Mouse (Mus musculus): ENCODE measurements around the gene Gas2l2.

Gas2l2 gene

DNA sequence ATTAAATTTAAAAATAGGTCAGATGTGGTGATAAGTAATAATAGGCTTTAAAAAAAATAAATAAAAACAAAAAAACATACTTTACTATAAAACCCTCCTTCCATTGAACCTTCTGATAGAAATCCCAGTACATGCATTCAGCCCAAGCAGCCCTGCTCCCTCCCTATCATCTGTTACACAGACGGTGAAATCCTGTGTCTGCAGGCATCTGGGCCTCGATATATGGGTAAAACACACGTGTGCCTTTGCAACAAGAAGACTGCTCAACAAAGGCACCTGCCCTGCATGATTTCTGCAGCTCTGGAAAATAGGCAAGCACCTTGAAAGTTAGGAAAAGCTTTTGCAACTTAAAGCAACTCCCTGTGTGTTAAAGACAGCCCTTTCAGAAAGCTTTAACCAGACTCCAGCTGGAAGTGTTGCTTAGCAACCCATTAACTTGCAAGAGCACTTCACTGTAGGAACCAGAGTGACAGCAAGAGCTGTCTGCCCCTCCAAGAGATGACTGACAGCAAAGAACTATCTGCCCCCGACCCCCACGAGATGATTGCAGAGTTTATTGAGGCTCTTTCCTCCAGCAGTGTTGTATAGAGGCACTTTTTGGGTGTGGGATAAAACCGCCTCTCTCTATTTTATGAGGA lies 34.3 kb downstream of the Gas2l2 start:
- no peak for DNase-seq (ENCODE audit: low spot score)

DNA sequence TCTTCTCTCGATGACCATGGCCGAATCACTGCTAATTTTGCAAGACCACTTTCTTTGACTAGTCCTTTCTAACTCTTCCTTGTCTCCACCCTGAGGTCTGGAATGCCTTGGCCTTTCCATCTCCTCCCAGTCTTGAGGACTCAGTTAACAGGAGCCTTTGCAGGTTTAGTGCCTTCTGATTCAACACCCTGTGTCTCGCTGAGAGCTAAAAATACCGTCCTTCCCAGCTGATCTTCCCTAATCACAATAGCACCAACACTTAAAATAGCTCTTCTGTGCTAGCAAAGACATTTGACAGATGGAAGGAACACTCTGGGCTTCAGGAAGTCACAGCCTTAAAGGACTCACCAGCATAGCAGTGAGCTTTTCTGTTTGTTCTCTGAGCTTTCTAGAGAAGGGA lies 36.2 kb downstream of the Gas2l2 start:
- no peak for DNase-seq (ENCODE audit: low spot score)

DNA sequence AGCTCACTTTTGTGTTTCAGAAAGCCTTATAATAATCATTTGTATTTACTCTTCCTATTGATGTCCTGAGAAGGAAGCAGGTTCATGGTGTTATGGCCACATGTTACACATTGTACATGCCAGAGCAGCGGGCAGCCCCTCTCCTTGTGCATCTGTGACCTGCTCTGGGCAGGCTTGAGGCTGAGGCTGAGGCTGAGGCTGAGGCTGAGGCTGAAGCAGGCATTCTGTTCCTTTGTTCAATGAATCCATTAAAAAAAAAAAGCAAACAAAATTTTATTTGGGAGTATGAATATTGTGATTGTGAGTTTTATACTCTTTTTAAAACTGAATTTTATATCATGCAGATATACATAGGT lies 45.7 kb downstream of the Gas2l2 start:
- no peak for DNase-seq (ENCODE audit: low spot score)

DNA sequence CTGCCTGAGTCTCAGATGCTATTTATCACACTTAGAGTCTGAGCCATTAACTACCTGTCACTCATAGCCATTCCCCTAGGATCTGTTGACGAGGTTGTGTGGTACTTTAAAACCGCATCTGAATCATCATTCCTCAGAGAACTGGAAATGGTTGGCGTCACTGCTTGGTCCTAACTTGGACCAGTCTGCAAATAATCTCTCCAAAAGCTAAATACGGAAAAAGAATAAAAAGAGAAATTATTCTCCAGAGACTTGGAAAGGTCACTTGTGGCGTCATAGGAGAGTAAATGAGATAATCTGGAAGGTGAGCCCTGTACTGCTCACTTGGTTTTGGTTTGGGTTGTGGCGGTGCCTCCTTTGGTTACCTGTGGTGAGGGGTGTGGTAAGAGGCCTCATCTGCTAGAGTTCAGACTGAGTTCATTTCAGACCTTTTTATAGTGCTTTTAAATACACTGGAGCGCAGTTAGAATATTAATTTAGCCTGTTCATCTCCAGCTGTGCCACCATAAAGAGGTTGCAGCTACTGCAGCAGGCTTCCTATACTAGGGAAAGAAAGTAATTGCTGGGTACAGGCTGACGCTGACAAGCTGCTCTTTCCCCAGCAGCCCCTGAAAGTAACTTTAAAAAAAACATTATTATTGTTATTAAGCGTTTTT lies 46.3 kb downstream of the Gas2l2 start:
- DNase-seq (ENCODE audit: low spot score), result no peak

DNA sequence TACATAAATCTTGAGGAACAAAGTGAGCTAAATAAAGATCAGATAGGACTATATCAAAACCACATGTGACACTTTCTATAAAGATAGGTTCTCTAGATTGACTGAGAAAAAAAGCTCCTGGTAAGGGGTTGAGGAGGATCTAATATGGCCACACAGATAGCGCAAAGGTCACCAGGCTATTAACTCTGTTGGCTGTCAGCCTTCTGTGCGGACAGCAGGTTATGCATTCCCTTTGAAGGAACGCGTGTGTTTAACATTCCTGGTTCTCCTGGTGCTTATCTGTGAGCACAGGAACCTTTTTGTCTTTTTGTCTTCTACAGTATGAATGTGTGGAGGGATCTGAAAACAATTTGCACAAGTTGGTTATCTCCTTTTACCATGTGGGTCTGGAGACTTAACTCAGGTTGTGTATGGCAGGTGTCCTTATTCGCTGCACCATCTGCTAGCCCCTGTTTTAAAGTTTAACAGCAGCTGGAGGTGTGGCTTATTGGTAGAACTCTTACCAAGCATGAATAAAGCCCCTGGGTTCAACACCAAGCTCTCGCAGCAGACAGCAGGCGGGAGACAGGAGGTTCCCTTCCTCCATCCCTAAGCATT lies 49.4 kb downstream of the Gas2l2 start:
- no peak for DNase-seq (ENCODE audit: low spot score)
